Mouse (Mus musculus): ENCODE results near the gene Plaur.

- TF ChIP-seq HCFC1 (IDR thresholded peaks at IDR 0.05; ENCODE audit: borderline replicate concordance, insufficient read depth, low read length) (no peak), ZNF384 (IDR thresholded peaks at IDR 0.05; ENCODE audit: low read depth, low read length) (no peak)
Observed at GRCm38 (mm10) chr7:24512355-24512754, 50.1 kb downstream of the Plaur start, which contains the start of gene AC161166.1.

Measured in ES-E14 (cell line).